Mouse (Mus musculus) ES-Bruce4 (cell line): ENCODE measurements around the gene Med23. TPM values are rescaled to one million over a fixed set of nuclear protein-coding genes. Genes with fewer than 3 reads are reported as not detected.

Source experiments
- H3K27ac ChIP-seq: 2 replicates; pipeline ENCODE4 v1.5.1; 2012; ENCODE audit warnings: low read length, inconsistent platforms; ENCODE audit not compliant: insufficient read depth
- H3K27me3 ChIP-seq: 2 replicates; pipeline ENCODE4 v1.6.1; 2012; ENCODE audit warnings: mild to moderate bottlenecking, low read length, inconsistent platforms; ENCODE audit not compliant: control insufficient read depth, poor library complexity, insufficient read depth, severe bottlenecking
- H3K36me3 ChIP-seq: 2 replicates; pipeline ENCODE4 v1.6.1; 2012; ENCODE audit warnings: inconsistent platforms, mild to moderate bottlenecking, low read length, moderate library complexity; ENCODE audit not compliant: control insufficient read depth, poor library complexity, insufficient read depth, severe bottlenecking
- H3K4me1 ChIP-seq: one replicate; pipeline ENCODE4 v1.8.1; 2011; ENCODE audit warnings: low read length; ENCODE audit not compliant: control insufficient read depth, insufficient read depth
- H3K4me3 ChIP-seq: 2 replicates; pipeline ENCODE4 v1.5.1; 2011; ENCODE audit warnings: low read depth, mild to moderate bottlenecking, low read length
- H3K9ac ChIP-seq: 2 replicates; pipeline ENCODE4 v1.6.1; 2012; ENCODE audit warnings: low read depth, mild to moderate bottlenecking, inconsistent platforms; ENCODE audit not compliant: poor library complexity, severe bottlenecking
- H3K9me3 ChIP-seq: replicated peaks from 2 replicates; pipeline ENCODE4 v1.6.1; 2012; ENCODE audit warnings: mild to moderate bottlenecking, low read length, inconsistent platforms; ENCODE audit not compliant: control insufficient read depth, poor library complexity, insufficient read depth, severe bottlenecking
- CTCF ChIP-seq: IDR thresholded peaks from one replicate; pipeline ENCODE4 v1.8.1; 2011; ENCODE audit warnings: low read depth, low read length
- EP300 ChIP-seq: IDR thresholded peaks from 2 replicates; pipeline ENCODE4 v1.6.1; 2011; ENCODE audit warnings: low read depth, low read length; ENCODE audit not compliant: insufficient read depth
- POLR2A ChIP-seq: IDR thresholded peaks from one replicate; pipeline ENCODE4 v1.8.1; 2011; ENCODE audit warnings: low read length; ENCODE audit not compliant: insufficient read depth
- polyA plus RNA-seq: library from polyadenylated mRNA; stranded (reverse); fragments of >200 nt; gene quantifications from 2 replicates; pipeline ENCODE4 v1.2.4, GENCODE M21; 2011; ENCODE audit warnings: low read depth; ENCODE audit not compliant: missing spikeins, insufficient read depth, insufficient read length

The Med23 gene
- polyA plus RNA-seq, 1 experiment: 43.2 TPM

DNA sequence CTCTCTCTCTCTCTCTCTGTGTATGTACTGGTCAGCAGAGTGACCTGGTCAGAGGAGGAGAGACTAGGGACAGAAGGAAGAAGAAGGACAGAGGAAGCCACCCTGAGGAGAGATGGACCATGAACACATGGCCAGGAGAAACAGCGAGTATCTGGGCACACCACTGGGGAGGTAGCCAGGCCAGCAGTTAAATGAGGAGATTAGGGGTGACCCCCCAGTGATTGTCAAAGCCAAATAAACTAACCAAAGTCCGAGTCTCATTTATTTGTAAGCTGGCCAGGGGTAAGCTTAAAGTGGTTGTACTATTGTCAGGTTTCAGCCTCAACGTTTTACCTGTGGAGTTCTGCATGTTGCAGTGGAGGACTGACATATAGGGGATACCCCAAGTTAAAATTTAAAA, 54.5 kb downstream of the Med23 start:
- no peaks in the 10 kb centered on the region for H3K9me3 ChIP-seq
- no peak overlapping the region for H3K9ac ChIP-seq
- no peaks in the 10 kb centered on the region for H3K4me1 ChIP-seq
- H3K27ac ChIP-seq: no peak overlapping the region
- TF ChIP-seq CTCF (no peak), EP300 (no peak), POLR2A (no peak)
- H3K36me3 ChIP-seq: no peaks in the 10 kb centered on the region
- H3K4me3 ChIP-seq: no peak overlapping the region
- H3K27me3 ChIP-seq: no peaks in the 10 kb centered on the region

DNA sequence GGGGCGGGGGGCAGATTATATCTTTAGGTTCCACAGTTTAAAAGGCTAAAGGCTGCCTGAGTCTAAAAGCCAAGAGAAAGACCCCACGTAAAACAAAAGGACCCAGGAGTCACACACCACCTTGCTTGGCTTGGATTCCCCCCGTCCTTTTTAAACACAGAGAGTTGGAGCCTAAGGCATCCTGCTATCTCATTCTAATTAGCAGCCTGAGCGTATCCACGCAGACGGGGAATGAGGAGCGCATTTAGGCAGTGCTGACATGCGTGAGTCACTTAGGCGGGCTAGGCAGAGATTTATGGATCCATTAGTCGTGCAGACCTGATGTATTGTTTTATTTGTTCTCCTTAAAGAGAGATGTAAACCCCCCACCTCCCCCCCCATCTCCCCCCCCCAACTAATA, 56.6 kb downstream of the Med23 start:
- Histone ChIP-seq H3K9me3 (no peaks in the 10 kb centered on the region), H3K27me3 (no peaks in the 10 kb centered on the region), H3K4me1 (no peaks in the 10 kb centered on the region), H3K36me3 (no peaks in the 10 kb centered on the region), H3K27ac (no peak overlapping the region), H3K4me3 (no peak overlapping the region), H3K9ac (no peak overlapping the region)
- TF ChIP-seq EP300 (no peak), POLR2A (no peak), CTCF (no peak)

GRCm38 (mm10) chr10:24926962-24927720, 57.4 kb downstream of the Med23 start, which contains the start of gene Arg1:
Gene Arg1 (minus strand): TSS chr10:24927484.
- no peak within 1 kb of the TSS for H3K27ac ChIP-seq
- no peaks in the 10 kb centered on the region for H3K4me1 ChIP-seq
- H3K27me3 ChIP-seq: no peaks in the 10 kb centered on the region
- H3K9me3 ChIP-seq: no peaks in the 10 kb centered on the region
- H3K36me3 ChIP-seq: no peaks in the 10 kb centered on the region
- no peak within 1 kb of the TSS for H3K9ac ChIP-seq
- no peak within 1 kb of the TSS for H3K4me3 ChIP-seq
- no peak for TF ChIP-seq EP300
- no peak for TF ChIP-seq POLR2A

- H3K4me1 ChIP-seq: no peaks in the 10 kb centered on the region
- H3K9ac ChIP-seq: no peak overlapping the region
- no peaks in the 10 kb centered on the region for H3K27me3 ChIP-seq
- H3K4me3 ChIP-seq: no peak overlapping the region
- H3K9me3 ChIP-seq: no peaks in the 10 kb centered on the region
- no peaks in the 10 kb centered on the region for H3K36me3 ChIP-seq
- TF ChIP-seq CTCF (no peak), EP300 (no peak), POLR2A (no peak)
- H3K27ac ChIP-seq: no peak overlapping the region
Observed at GRCm38 (mm10) chr10:24928072-24928471, 58.3 kb downstream of the Med23 start.

GRCm38 (mm10) chr10:24930143-24930542, 60.4 kb downstream of the Med23 start:
- H3K4me1 ChIP-seq: no peaks in the 10 kb centered on the region
- no peak for TF ChIP-seq CTCF
- no peak for TF ChIP-seq POLR2A
- TF ChIP-seq EP300: no peak

GRCm38 (mm10) chr10:24947871-24948270, 78.1 kb downstream of the Med23 start:
- no peaks in the 10 kb centered on the region for H3K27me3 ChIP-seq
- H3K36me3 ChIP-seq: no peaks in the 10 kb centered on the region
- H3K9ac ChIP-seq: no peak overlapping the region
- no peak overlapping the region for H3K27ac ChIP-seq
- H3K9me3 ChIP-seq: no peaks in the 10 kb centered on the region
- H3K4me3 ChIP-seq: no peak overlapping the region
- TF ChIP-seq POLR2A (no peak), EP300 (no peak), CTCF (no peak)
- no peaks in the 10 kb centered on the region for H3K4me1 ChIP-seq

More at GRCm38 (mm10) chr10:24930143-24930542, 60.4 kb downstream of the Med23 start:
- Histone ChIP-seq H3K9me3 (no peaks in the 10 kb centered on the region), H3K4me3 (no peak overlapping the region), H3K36me3 (no peaks in the 10 kb centered on the region), H3K9ac (no peak overlapping the region), H3K27me3 (no peaks in the 10 kb centered on the region), H3K27ac (no peak overlapping the region)
